Mouse (Mus musculus) macrophage (primary cell): Measurements from ENCODE around the gene Nek6. TPM values are rescaled to one million over a fixed set of nuclear protein-coding genes. Genes with fewer than 3 reads are reported as not detected.
A peak's percentile ranks its signal among the peaks of the same experiment; 100 is the strongest.

ENCODE experiments used
- H3K27ac ChIP-seq: fragments of 350-480 bp; formaldehyde crosslinking; 2 replicates; pipeline ENCODE4 v1.9.0; 2021
- H3K36me3 ChIP-seq: fragments of 350-480 bp; formaldehyde crosslinking; 2 replicates; pipeline ENCODE4 v1.9.0; 2021; ENCODE audit errors: inconsistent target
- H3K4me3 ChIP-seq: fragments of 350-480 bp; formaldehyde crosslinking; 2 replicates; pipeline ENCODE4 v1.9.0; 2021; ENCODE audit errors: inconsistent target
- H3K79me2 ChIP-seq: fragments of 350-480 bp; formaldehyde crosslinking; 2 replicates; pipeline ENCODE4 v1.9.0; 2021; ENCODE audit errors: inconsistent target
- WGBS: methylation state at CpG from one replicate; pipeline ENCODE4 v1.1.7; 2026; ENCODE audit warnings: inconsistent platforms; ENCODE audit not compliant: missing documents; 5-methylcytosine and 5-hydroxymethylcytosine counted together
- polyA plus RNA-seq: library from polyadenylated mRNA; stranded (reverse); fragments of 250-400 nt; gene quantifications from 3 replicates; pipeline ENCODE4 v1.2.4, GENCODE M21; 2018; ENCODE audit warnings: inconsistent platforms

Nek6 gene
- polyA plus RNA-seq, 1 experiment from 2014 or later, result 25.6 TPM

DNA sequence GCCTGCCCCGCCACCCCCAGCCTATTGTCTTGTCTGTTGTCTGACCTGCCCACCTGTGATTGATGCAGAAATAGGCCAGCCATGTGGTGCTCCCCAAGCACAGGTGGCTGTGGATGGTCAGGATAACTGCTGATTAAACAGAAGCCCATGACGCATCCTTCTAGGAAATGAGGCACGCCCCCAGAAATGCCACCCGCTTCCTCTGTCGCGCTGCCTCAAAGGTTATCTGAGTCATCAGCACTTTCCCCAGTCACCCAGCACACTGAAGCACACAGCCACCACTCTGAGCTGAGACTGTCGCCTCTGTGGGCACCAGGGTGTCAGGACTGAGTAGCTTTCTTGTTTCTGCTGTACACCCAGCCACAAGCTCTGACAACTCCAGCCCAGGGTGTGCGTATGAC lies 24.9 kb downstream of the Nek6 start:
- 4% methylated on average over 8 of the region's 8 CpGs for WGBS
- peak overlapping the region; percentile 98 for H3K27ac ChIP-seq
- H3K4me3 ChIP-seq, result no peak overlapping the region
- peaks cover 90% of the 10 kb centered on the region for H3K79me2 ChIP-seq
- no peaks in the 10 kb centered on the region for H3K36me3 ChIP-seq

DNA sequence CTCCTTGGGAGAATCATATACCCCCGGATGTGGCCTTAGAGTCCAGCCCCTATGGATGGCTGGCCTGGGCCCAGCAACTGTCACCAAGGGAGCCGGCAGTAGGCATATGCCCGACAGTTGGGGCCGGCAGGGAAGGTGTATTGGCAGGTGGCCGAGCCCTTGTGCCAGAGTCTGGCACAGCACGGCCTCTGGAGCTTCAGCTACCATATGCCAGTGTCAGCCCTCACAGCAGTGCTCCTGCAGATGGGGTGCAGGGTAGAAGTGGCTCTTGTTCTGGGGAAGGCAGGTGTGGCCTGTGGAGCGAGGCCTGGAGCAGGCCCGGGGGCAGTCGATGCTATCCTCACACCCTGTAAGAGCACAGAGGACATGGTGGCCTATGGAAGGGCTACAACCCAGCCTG lies 28.2 kb downstream of the Nek6 start:
- 93% methylated on average over 8 of the region's 9 CpGs for WGBS
- no peaks in the 10 kb centered on the region for H3K36me3 ChIP-seq
- H3K79me2 ChIP-seq, result peaks cover 90% of the 10 kb centered on the region
- H3K4me3 ChIP-seq, result no peak overlapping the region
- H3K27ac ChIP-seq, result no peak overlapping the region

DNA sequence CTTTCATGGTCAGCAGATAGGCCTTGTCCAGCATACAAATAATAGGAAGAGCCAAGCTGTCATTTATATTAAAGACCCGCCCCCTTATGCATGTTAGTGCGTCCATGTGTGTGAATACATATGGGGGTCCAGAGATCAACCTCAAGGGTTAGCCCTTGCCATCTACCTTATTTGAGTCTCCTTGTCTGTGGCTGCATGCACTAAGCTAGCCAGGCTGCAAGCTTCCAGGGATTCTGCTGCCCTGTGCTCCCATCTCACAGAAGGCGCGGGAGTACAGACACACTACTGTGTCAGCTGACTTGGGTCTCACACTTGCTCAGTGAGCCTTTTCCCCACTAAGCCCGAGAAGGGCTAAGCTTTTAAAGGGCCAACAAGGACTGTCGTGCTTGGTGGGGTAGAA lies 29.2 kb downstream of the Nek6 start:
- no peak overlapping the region for H3K27ac ChIP-seq
- H3K36me3 ChIP-seq, result no peaks in the 10 kb centered on the region
- 96% methylated on average over 6 of the region's 6 CpGs for WGBS
- H3K79me2 ChIP-seq, result peaks cover 93% of the 10 kb centered on the region
- H3K4me3 ChIP-seq, result no peak overlapping the region

DNA sequence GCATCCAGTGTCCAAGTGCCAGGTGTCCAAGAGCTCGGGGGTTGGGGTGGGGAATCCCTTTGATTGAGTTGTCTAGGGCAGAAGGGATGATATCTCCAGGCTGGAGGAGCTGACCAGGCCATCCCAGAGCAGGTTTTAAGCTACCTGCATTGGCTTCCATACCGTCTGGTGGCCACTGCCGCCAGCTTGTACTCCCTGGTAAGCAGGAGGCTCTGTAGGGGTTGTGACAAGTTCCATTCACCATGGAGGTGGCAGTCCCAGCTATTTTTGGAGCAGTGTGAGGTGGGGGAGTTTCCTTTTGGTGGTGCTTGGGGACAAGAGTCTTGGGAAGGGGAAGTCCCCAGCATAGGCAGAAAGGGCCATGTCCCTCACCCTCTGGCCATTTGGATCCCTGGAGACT lies 29.7 kb downstream of the Nek6 start:
- Histone ChIP-seq H3K36me3 (no peaks in the 10 kb centered on the region), H3K27ac (peak overlapping the region; percentile 27; the same call in 1 of the 2 replicates)
- WGBS, result 79% methylated on average over 2 of the region's 3 CpGs

DNA sequence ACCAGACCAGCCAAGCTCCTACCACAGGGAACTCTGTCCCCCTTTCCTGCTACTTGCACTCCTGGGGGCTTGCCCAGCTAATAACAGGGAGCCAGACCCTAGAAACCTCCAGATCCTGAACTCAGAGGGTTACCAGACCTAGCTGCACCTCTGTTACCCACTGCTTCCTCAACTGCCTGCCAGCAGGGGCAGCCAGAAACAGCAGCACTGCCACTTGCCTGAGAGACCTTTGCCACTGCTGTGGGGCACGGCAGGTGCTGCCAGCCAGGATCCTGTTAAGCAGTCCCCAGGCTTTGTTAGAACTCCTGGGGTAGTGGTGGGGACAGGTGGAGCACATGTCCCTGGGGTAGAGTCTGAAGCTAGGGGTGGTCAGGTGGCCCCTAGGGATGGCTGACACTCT lies 30.1 kb downstream of the Nek6 start:
- Histone ChIP-seq H3K27ac (peak overlapping the region; percentile 27; the same call in 1 of the 2 replicates), H3K79me2 (peaks cover 100% of the 10 kb centered on the region), H3K4me3 (no peak overlapping the region), H3K36me3 (no peaks in the 10 kb centered on the region)
- WGBS, result 83% methylated on average over 1 of the region's 1 CpGs

More for the DNA sequence above, 29.7 kb downstream of the Nek6 start:
- peaks cover 97% of the 10 kb centered on the region for H3K79me2 ChIP-seq
- no peak overlapping the region for H3K4me3 ChIP-seq

DNA sequence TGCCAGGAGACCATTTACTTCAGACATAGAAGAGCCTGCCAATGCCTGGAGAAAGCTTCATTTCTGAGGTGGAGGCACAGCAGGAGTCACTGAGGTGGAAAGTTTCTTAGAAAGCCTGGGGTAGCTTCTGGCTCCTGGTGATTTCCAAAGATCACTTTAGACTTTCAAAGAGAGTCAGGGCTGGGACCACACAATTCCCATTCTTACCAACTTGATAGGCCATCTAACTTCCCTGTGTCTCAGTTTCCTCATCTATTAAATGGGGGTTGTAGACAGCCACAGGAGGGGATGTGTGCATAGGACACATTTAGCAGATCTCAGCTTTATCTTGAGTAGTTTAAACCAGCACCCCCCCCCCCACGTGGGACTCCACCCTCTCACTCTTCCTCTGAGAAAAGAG lies 30.9 kb downstream of the Nek6 start:
- Histone ChIP-seq H3K4me3 (no peak overlapping the region), H3K36me3 (no peaks in the 10 kb centered on the region), H3K27ac (no peak overlapping the region), H3K79me2 (peaks cover 100% of the 10 kb centered on the region)
- 30% methylated on average over 1 of the region's 1 CpGs for WGBS

DNA sequence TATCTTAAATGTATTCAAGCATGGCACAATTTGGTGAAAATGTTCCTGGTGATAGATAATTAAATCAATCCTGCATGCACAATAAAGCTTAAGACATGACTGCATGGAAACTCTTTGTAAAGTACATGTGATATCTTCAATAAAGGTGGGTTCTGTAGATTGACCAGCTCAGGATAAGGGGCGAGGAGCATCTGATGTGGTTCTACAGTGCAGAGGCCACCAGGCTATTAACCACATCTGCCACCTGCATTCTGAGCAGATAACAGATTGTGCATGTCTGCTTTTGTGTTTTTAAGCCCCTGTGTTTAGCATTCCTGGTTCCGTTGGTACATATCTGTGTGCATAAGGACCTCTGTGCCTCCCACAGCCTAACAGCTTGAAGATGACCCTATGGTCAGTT lies 31.7 kb downstream of the Nek6 start:
- H3K4me3 ChIP-seq, result no peak overlapping the region
- 97% methylated on average over 2 of the region's 2 CpGs for WGBS

DNA sequence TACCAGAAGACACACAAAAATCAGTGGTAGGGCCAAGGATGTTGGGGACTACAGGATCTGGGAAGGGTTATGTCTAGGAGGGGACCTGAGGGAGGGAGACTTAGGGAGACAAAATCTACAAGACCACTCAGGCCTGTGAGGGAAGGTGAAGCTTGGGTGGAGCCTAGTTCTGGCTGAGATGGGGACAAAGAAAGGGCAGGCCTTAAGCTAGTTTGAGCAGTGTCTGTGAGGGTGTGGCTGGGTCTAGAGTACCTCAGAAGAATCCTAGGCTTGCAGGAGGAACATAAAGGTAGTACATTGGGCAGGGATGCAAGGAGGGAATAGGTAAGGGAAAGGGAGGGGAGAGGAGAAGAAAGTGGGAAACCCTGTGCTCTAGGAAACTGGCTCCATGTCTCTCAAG lies 32.9 kb downstream of the Nek6 start:
- Histone ChIP-seq H3K27ac (peak overlapping the region; percentile 29), H3K79me2 (peaks cover 100% of the 10 kb centered on the region), H3K4me3 (no peak overlapping the region), H3K36me3 (no peaks in the 10 kb centered on the region)

More for the DNA sequence above, 31.7 kb downstream of the Nek6 start:
- no peak overlapping the region for H3K27ac ChIP-seq
- peaks cover 100% of the 10 kb centered on the region for H3K79me2 ChIP-seq
- H3K36me3 ChIP-seq, result no peaks in the 10 kb centered on the region

DNA sequence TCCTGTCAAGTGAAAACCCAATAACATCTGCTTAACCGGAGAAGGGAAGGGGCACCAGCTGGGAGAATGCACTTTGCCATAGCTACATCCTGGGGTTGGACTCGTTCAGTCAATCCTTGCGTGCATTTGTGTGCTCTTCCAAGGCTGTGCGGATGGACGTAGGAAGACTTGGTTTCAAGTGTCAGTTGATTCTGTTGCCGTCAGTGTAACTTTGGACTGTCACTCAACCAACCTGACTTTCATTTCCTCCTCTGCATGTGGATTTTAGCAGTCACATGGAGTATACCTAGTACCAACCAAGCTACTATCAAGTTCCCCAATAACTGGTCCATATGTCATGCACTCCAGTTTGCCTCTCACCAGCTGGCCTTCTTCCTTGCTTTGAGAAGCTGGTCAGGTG lies 33.5 kb downstream of the Nek6 start:
- 16% methylated on average over 6 of the region's 6 CpGs for WGBS
- Histone ChIP-seq H3K4me3 (no peak overlapping the region), H3K27ac (peak overlapping the region; percentile 29), H3K79me2 (peaks cover 100% of the 10 kb centered on the region), H3K36me3 (no peaks in the 10 kb centered on the region)

DNA sequence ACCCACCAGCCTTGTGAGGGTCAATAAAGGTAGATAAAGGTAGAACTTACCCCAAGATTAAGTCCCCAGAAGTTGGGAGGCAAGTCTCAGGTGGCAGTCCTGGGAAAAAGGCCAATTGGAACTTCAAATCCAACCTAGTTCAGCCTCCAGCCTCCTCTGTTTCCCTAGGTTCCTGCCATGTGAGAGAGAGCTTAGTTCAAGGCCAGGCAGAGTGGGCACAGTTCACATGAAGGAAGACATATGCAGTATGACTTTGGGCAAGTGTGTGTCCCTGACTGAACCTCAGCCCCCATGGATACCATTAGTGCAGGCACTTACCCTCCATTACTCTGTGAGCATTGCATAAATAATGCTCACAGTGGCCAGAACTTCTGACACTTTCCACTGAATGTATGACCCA lies 34.3 kb downstream of the Nek6 start:
- Histone ChIP-seq H3K27ac (no peak overlapping the region), H3K79me2 (peaks cover 100% of the 10 kb centered on the region), H3K36me3 (no peaks in the 10 kb centered on the region), H3K4me3 (no peak overlapping the region)

DNA sequence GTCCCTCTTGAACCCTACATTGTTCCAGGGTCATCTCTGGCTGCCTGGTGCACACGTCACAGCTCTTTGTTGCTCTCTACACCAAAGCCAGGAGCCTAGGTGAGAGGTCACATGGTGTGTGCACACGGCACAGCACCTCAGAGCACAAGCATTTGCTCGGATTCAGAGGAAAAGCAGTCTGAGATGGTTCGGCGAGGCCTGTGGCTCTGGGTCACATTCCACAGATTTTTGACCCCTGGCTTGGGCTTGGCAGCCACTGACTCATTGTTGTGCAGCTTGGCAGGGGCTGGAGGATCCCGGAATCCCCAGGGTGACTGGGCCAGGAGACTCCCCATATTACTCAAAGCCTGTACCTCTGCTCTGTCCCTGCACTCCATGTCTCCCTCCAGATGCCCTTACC lies 34.8 kb downstream of the Nek6 start:
- 94% methylated on average over 6 of the region's 6 CpGs for WGBS
- no peak overlapping the region for H3K4me3 ChIP-seq
- H3K27ac ChIP-seq, result no peak overlapping the region
- peaks cover 3% of the 10 kb centered on the region; the same call in 1 of the 2 replicates for H3K36me3 ChIP-seq
- H3K79me2 ChIP-seq, result peaks cover 100% of the 10 kb centered on the region

DNA sequence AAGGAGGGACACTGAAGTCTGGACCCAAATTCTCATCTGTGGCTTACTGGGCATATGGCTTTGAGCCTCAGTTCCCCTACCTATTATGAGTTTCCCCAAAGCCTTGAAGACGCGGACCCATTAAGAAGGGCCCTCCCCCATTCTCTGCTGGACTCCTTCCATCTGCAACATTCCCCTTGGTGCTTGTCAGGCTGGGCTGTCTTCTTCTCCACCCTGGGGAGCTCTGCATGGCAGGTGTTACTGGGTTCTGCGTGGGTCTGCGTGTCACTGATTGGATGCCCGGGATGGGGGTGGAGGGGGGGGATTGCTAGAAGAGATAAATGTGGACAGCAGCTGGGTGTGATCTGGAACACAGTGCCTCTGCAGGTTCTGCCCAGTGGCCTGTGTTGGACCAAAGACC lies 35.3 kb downstream of the Nek6 start:
- no peak overlapping the region for H3K27ac ChIP-seq
- 100% methylated on average over 5 of the region's 5 CpGs for WGBS
- no peak overlapping the region for H3K4me3 ChIP-seq
- peaks cover 7% of the 10 kb centered on the region; the same call in 1 of the 2 replicates for H3K36me3 ChIP-seq
- H3K79me2 ChIP-seq, result peaks cover 100% of the 10 kb centered on the region

DNA sequence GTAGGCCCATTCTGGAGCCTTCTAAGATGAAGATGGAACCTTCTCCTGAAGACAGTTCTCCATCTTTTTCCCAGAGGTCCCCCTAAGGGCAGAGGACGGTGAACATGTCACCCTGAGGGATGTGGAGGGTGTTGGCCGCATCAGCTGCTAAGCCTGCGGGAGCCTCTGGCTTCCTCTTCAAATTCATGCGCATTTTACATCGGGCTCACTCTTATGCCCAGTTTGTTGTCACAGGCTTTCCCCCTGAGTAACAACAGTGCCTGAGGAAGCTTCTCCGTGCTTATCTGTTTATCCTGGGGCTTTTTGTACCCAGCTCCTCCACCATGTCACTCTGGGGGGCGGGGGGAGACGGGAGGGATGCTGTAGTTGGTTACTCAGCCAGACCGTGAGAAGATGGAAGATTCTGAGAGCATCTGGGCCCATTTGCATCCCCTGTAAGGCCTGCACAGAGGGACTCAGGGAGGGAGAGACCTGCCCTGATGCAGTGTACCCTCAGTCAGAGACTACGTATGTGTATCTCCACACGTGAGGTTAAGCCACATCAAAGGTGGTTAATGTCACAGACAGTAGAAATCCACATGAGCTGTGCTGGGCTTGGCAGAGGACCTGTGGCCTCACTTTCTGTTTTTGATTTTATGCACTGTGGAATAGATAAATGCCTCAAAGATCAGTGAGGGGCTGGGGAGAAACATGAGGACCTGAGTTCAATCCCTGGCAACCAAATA lies 36.5 kb downstream of the Nek6 start:
- Histone ChIP-seq H3K4me3 (no peak overlapping the region), H3K79me2 (peaks cover 100% of the 10 kb centered on the region), H3K36me3 (peaks cover 7% of the 10 kb centered on the region; the same call in 1 of the 2 replicates), H3K27ac (no peak overlapping the region)
- 95% methylated on average over 11 of the region's 11 CpGs for WGBS

DNA sequence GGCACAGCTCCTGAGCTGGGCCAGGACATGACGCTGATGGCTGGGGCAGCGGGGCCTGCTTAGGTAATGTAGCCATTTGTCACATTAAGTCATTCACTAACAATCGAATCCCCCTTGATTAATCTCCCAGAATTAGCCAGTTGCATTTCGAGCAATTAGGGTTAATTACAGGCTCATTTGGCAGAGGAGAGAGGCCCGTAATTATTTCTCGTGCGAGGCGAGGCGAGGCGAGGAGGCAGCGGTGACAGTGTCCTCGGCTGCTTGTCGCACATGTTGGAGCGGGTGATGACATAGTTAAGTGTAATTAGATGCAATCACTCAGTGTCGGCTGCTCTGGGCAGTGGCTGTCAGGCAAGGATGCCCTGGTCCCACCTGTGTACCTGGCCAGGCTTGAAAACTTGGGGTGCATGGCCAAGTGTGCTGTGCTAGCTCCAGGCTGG lies 40.6 kb downstream of the Nek6 start:
- Histone ChIP-seq H3K36me3 (peaks cover 7% of the 10 kb centered on the region; the same call in 1 of the 2 replicates), H3K4me3 (no peak overlapping the region), H3K79me2 (peaks cover 92% of the 10 kb centered on the region), H3K27ac (no peak overlapping the region)
- WGBS, result 98% methylated on average over 13 of the region's 15 CpGs

DNA sequence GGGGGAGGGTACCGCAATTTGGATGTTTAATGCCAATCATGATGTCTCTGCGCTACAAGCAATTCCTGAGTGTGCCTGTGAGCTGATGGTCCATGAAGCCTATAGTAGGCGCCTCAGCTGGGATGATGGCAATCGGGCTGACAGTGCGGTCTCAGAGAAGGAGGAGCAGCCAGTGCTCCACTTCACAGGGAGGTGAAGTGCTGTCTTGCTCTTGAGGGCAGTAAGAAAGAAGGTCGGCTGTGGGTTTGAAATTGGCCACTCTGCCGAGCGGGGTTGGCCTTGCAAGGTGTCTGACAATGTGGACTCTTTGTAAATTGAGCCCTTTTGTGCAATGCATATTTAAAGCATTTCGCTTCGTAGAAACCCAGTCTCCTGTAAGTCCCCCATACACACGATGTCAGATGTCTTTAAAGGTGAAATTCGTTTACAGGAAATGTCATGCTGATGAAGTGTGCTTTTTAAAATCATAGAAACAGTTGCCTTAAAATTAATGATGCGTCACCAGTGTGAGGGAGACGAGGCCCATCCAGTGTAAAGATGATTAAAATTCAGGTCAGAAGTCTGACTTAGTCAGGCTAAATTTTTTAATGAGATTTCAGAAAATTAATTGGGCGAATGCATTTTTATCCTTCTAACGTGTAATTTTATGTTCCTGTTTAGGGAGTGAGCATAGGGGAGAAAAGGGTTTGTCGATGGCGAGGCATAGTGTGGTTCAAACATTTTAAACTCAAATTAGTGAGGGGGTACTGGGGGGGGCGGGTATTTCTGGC lies 43.0 kb downstream of the Nek6 start:
- H3K79me2 ChIP-seq, result peaks cover 68% of the 10 kb centered on the region
- H3K4me3 ChIP-seq, result no peak overlapping the region
- WGBS, result 93% methylated on average over 19 of the region's 19 CpGs
- peaks cover 21% of the 10 kb centered on the region; the same call in 1 of the 2 replicates for H3K36me3 ChIP-seq
- H3K27ac ChIP-seq, result 0 out of 2 replicates have a peak overlapping the region, but pooled peaks have one; percentile 10
